Mouse (Mus musculus) CH12.LX (cell line): ENCODE measurements around the gene Ercc4. TPM values are rescaled to one million over a fixed set of nuclear protein-coding genes. Genes with fewer than 3 reads are reported as not detected.

Source experiments
- DNase-seq: peaks from one replicate; pipeline ENCODE4 v3.0.0-alpha.2; 2013; ENCODE audit errors: extremely low read depth
- H3K27ac ChIP-seq: 2 replicates; pipeline ENCODE4 v1.5.1; 2012; ENCODE audit warnings: low read depth, mild to moderate bottlenecking, control low read depth, moderate library complexity; ENCODE audit not compliant: insufficient read depth
- H3K27me3 ChIP-seq: replicated peaks from 2 replicates; pipeline ENCODE3; 2012; ENCODE audit warnings: inconsistent platforms
- H3K36me3 ChIP-seq, 2 experiments: replicated peaks in 1 of 2; 2 replicates each; pipeline versions ENCODE3 to v1.6.1; 2012; ENCODE audit warnings: inconsistent platforms in 1 of 2, low read length in 1 of 2, mild to moderate bottlenecking in 1 of 2, mixed read lengths in 1 of 2, moderate library complexity in 1 of 2; ENCODE audit not compliant: control insufficient read depth in 1 of 2, insufficient read depth in 1 of 2
- H3K4me1 ChIP-seq, 2 experiments: 2 replicates each; pipeline ENCODE4 v1.6.1; 2012; ENCODE audit warnings: inconsistent platforms in 1 of 2, moderate library complexity in 1 of 2; ENCODE audit not compliant: insufficient read depth in 2 of 2, control insufficient read depth in 1 of 2
- H3K4me2 ChIP-seq: 2 replicates; pipeline ENCODE4 v1.6.1; 2012; ENCODE audit warnings: low read depth, mild to moderate bottlenecking, control low read depth; ENCODE audit not compliant: poor library complexity, insufficient read depth, severe bottlenecking
- H3K4me3 ChIP-seq, 3 experiments: fragments of 150-350 bp in 1 of 3; sonication (generic) in 1 of 3; replicated peaks in 1 of 3; 2 replicates each; pipeline versions ENCODE3 to v1.5.1; 2011 to 2012; ENCODE audit warnings: low read depth in 2 of 3, low read length in 2 of 3, mild to moderate bottlenecking in 2 of 3, moderate library complexity in 2 of 3, control low read depth in 1 of 3, improper control_type of control experiment in 1 of 3, inconsistent platforms in 1 of 3, mixed read lengths in 1 of 3; ENCODE audit not compliant: poor library complexity in 1 of 3
- H3K79me2 ChIP-seq: replicated peaks from 2 replicates; pipeline ENCODE4 v1.6.1; 2012; ENCODE audit warnings: mild to moderate bottlenecking, moderate library complexity; ENCODE audit not compliant: control insufficient read depth, poor library complexity, insufficient read depth, severe bottlenecking; ENCODE audit errors: extremely low read depth
- H3K9ac ChIP-seq: 2 replicates; pipeline ENCODE4 v1.6.1; 2012; ENCODE audit warnings: low read depth, mild to moderate bottlenecking, control low read depth, moderate library complexity; ENCODE audit not compliant: insufficient read depth
- H3K9me3 ChIP-seq: replicated peaks from 2 replicates; pipeline ENCODE3; 2012; ENCODE audit warnings: low read length, inconsistent platforms, mixed read lengths
- BHLHE40 ChIP-seq: IDR thresholded peaks from 2 replicates; pipeline ENCODE4 v1.6.1; 2011; ENCODE audit warnings: mild to moderate bottlenecking, low read depth, low read length, improper control_type of control experiment
- CHD2 ChIP-seq: IDR thresholded peaks from 2 replicates; pipeline ENCODE4 v1.6.1; 2011; ENCODE audit warnings: low read length, improper control_type of control experiment
- CTCF ChIP-seq, 2 experiments: IDR thresholded peaks in 1 of 2; conservative IDR thresholded peaks in 1 of 2; 2 replicates each; pipeline ENCODE4 v1.5.1; 2011 to 2012; ENCODE audit warnings: low read depth in 2 of 2, low read length in 2 of 2, improper control_type of control experiment in 1 of 2, inconsistent platforms in 1 of 2, mild to moderate bottlenecking in 1 of 2, moderate library complexity in 1 of 2
- E2F4 ChIP-seq: IDR thresholded peaks from 2 replicates; pipeline ENCODE4 v1.6.1; 2011; ENCODE audit warnings: low read depth, low read length, improper control_type of control experiment; ENCODE audit not compliant: insufficient replicate concordance
- ELF1 ChIP-seq: IDR thresholded peaks from 2 replicates; pipeline ENCODE4 v1.6.1; 2014; ENCODE audit warnings: low read depth, mild to moderate bottlenecking, inconsistent platforms, low read length, improper control_type of control experiment
- ETS1 ChIP-seq: conservative IDR thresholded peaks from 2 replicates; pipeline ENCODE4 v1.6.1; 2012; ENCODE audit warnings: low read depth, mild to moderate bottlenecking, inconsistent platforms, low read length, improper control_type of control experiment, moderate library complexity
- GABPA ChIP-seq: IDR thresholded peaks from 2 replicates; pipeline ENCODE4 v1.6.1; 2012; ENCODE audit warnings: low read depth, low read length, improper control_type of control experiment, inconsistent platforms; ENCODE audit not compliant: insufficient replicate concordance
- IRF4 ChIP-seq: IDR thresholded peaks from 2 replicates; pipeline ENCODE4 v1.6.1; 2014; ENCODE audit warnings: low read depth, mild to moderate bottlenecking, inconsistent platforms, low read length, improper control_type of control experiment
- MAFK ChIP-seq: IDR thresholded peaks from 2 replicates; pipeline ENCODE4 v1.6.1; 2011; ENCODE audit warnings: low read length, improper control_type of control experiment; ENCODE audit not compliant: insufficient replicate concordance
- MAX ChIP-seq: IDR thresholded peaks from 2 replicates; pipeline ENCODE4 v1.6.1; 2011; ENCODE audit warnings: low read length, improper control_type of control experiment
- MAZ ChIP-seq: IDR thresholded peaks from 2 replicates; pipeline ENCODE4 v1.6.1; 2012; ENCODE audit warnings: low read depth, mild to moderate bottlenecking, inconsistent platforms, low read length, improper control_type of control experiment, moderate library complexity
- MEF2A ChIP-seq: IDR thresholded peaks from 2 replicates; pipeline ENCODE4 v1.6.1; 2014; ENCODE audit warnings: low read depth, mild to moderate bottlenecking, inconsistent platforms, low read length, improper control_type of control experiment, borderline replicate concordance
- MYC ChIP-seq: IDR thresholded peaks from 2 replicates; pipeline ENCODE4 v1.6.1; 2011; ENCODE audit warnings: low read depth, mild to moderate bottlenecking, improper control_type of control experiment, low read length
- PAX5 ChIP-seq: IDR thresholded peaks from 2 replicates; pipeline ENCODE4 v1.6.1; 2012; ENCODE audit warnings: low read length, inconsistent platforms, mixed read lengths
- POLR2A ChIP-seq: IDR thresholded peaks from 2 replicates; pipeline ENCODE4 v1.6.1; 2011; ENCODE audit warnings: low read depth, mild to moderate bottlenecking, improper control_type of control experiment, low read length
- RAD21 ChIP-seq: IDR thresholded peaks from 2 replicates; pipeline ENCODE4 v1.6.1; 2011; ENCODE audit warnings: low read depth, mild to moderate bottlenecking, low read length, improper control_type of control experiment, moderate library complexity
- RCOR1 ChIP-seq: conservative IDR thresholded peaks from 2 replicates; pipeline ENCODE4 v1.6.1; 2012; ENCODE audit warnings: low read depth, mild to moderate bottlenecking, inconsistent platforms, low read length, improper control_type of control experiment
- SIN3A ChIP-seq: IDR thresholded peaks from 2 replicates; pipeline ENCODE4 v1.6.1; 2012; ENCODE audit warnings: low read length, improper control_type of control experiment, inconsistent platforms
- SMC3 ChIP-seq: IDR thresholded peaks from 2 replicates; pipeline ENCODE4 v1.6.1; 2011; ENCODE audit warnings: low read depth, low read length, improper control_type of control experiment
- TBP ChIP-seq: conservative IDR thresholded peaks from 2 replicates; pipeline ENCODE4 v1.6.1; 2011; ENCODE audit warnings: low read depth, low read length, improper control_type of control experiment
- UBTF ChIP-seq: IDR thresholded peaks from 2 replicates; pipeline ENCODE4 v1.6.1; 2012; ENCODE audit warnings: low read depth, mild to moderate bottlenecking, inconsistent platforms, low read length, improper control_type of control experiment, moderate library complexity
- ZC3H11A ChIP-seq: IDR thresholded peaks from 2 replicates; pipeline ENCODE4 v1.6.1; 2012; ENCODE audit warnings: low read depth, mild to moderate bottlenecking, inconsistent platforms, low read length, improper control_type of control experiment
- dilution Hi-C: fragments of 300-500 bp; cut with MboI; formaldehyde crosslinking; loops from 2 replicates; pipeline ENCODE4 v1.14.3; 2020; ENCODE audit warnings: low sequenced_read_pairs; ENCODE audit not compliant: extremely low pct_unique_long_range_greater_than_20kb, extremely low pct_ligation_motif_present
- in situ Hi-C: fragments of 300-500 bp; cut with MboI; formaldehyde crosslinking; loops from 3 replicates; pipeline ENCODE4 v1.14.3; 2019; ENCODE audit warnings: low sequenced_read_pairs, low pct_ligation_motif_present, low pct_unique_long_range_greater_than_20kb, mixed read lengths
- polyA plus RNA-seq: library from polyadenylated mRNA; unstranded; fragments of >175 nt; gene quantifications from 2 replicates; pipeline ENCODE4 v1.2.1, GENCODE M21; 2012; ENCODE audit warnings: low read depth; ENCODE audit not compliant: insufficient read length
- total RNA-seq, 2 experiments: library from RNA; depleted of rRNA; stranded (reverse); fragments of 300-350 nt in 1 of 2; fragments of >200 nt in 1 of 2; gene quantifications; 2 replicates each; pipeline ENCODE4 v1.2.3; 2012 to 2014

Gene Ercc4
- total and polyA plus RNA-seq, 3 experiments, result 10.1 to 23.3 (median 16.6) TPM

DNA sequence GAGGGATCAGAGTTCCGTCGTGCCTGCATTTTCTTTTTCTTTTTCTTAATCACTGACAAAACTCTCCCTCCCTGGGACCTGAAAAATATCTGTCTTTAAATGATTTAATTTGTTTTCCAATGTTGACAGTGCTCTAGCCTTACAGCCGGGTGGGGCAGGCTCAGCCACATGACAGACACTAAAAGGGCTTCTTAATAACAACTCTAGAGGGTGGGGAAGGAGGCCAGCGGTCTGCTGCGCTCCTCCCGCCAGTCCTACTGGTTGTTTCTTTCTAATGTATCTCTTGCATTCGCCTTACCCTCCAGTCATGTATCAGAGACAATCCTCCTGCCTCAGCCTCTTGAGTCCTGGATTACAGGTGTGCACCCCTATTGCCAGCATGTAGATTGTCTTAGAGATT lies 34.4 kb downstream of the Ercc4 start:
- peaks cover 70 to 89% of the 10 kb centered on the region in 2 experiments for H3K36me3 ChIP-seq
- H3K4me1 ChIP-seq, result no peaks in the 10 kb centered on the region
- no peak overlapping the region for H3K27ac ChIP-seq
- no peak for DNase-seq
- no peak overlapping the region for H3K4me2 ChIP-seq
- TF ChIP-seq MAX, result no peak
- TF ChIP-seq CHD2, result no peak
- TF ChIP-seq ELF1, result no peak
- no peak for TF ChIP-seq SMC3
- no peak for TF ChIP-seq SIN3A
- TF ChIP-seq TBP, result no peak
- TF ChIP-seq POLR2A, result no peak
- TF ChIP-seq E2F4, result no peak
- no peak for TF ChIP-seq BHLHE40
- no peak for TF ChIP-seq CTCF (conservative IDR thresholded peaks at IDR 0.05 in 1 of 2, IDR thresholded peaks at IDR 0.05 in 1 of 2; ENCODE audit: low read depth in 2 of 2, low read length in 2 of 2)
- no peak for TF ChIP-seq GABPA
- no peak for TF ChIP-seq MEF2A
- no peak for TF ChIP-seq RCOR1
- no peaks in the 10 kb centered on the region for H3K9me3 ChIP-seq
- H3K27me3 ChIP-seq, result no peaks in the 10 kb centered on the region
- no peak overlapping the region for H3K9ac ChIP-seq
- dilution Hi-C loops (no loop called here), in situ Hi-C loops (loop anchor here (10.0 kb wide), 1 partner anchor 261 kb away; no protein-coding TSS in a partner anchor)
- H3K79me2 ChIP-seq, result no peaks in the 10 kb centered on the region
- H3K4me3 ChIP-seq, result no peak overlapping the region

- peaks cover 79 to 98% of the 10 kb centered on the region in 2 experiments for H3K36me3 ChIP-seq
- dilution Hi-C loops, result no loop called here
- H3K9me3 ChIP-seq, result no peaks in the 10 kb centered on the region
- H3K9ac ChIP-seq, result no peak overlapping the region
- H3K4me1 ChIP-seq, result no peaks in the 10 kb centered on the region
- TF ChIP-seq MAFK (no peak), ZC3H11A (no peak), ETS1 (no peak), UBTF (no peak), MAZ (no peak), MYC (no peak), CTCF (conservative IDR thresholded peaks at IDR 0.05 in 1 of 2, IDR thresholded peaks at IDR 0.05 in 1 of 2; ENCODE audit: low read depth in 2 of 2, low read length in 2 of 2) (no peak), PAX5 (no peak), IRF4 (no peak), RAD21 (no peak; the same call in 1 of the 2 replicates)
- H3K4me2 ChIP-seq, result no peak overlapping the region
- in situ Hi-C loops, result loop anchor here (10.0 kb wide), 1 partner anchor 260 kb away; no protein-coding TSS in a partner anchor
- H3K79me2 ChIP-seq, result no peaks in the 10 kb centered on the region
- H3K27me3 ChIP-seq, result no peaks in the 10 kb centered on the region
- DNase-seq, result no peak
- H3K4me3 ChIP-seq, result no peak overlapping the region
- H3K27ac ChIP-seq, result no peak overlapping the region
These were observed 35.4 kb downstream of the Ercc4 start for GRCm38 (mm10) chr16:13144682-13145410.
